Mouse (Mus musculus) forebrain, embryonic 11.5 days (tissue): ENCODE data around the gene Adora2a. TPM values are rescaled to one million over a fixed set of nuclear protein-coding genes. Genes with fewer than 3 reads are reported as not detected.
"Not testable (repeated sequence)": the region's sequence is repeated elsewhere in the genome, so short reads cannot be mapped to it uniquely, and the experiment has no call there.

Experiments
- ATAC-seq: fragments of 200-750 bp; cut with Nextera tagmentation; replicated peaks from 2 replicates; pipeline ENCODE4 v1.8.0; 2017; ENCODE audit warnings: moderate TSS enrichment; ENCODE audit not compliant: low FRiP score
- DNase-seq: peaks from one replicate; pipeline ENCODE4 v3.0.0-alpha.2; 2017; ENCODE audit warnings: low spot score
- H3K27ac ChIP-seq: fragments of 300-500 bp; sonication (generic); 2 replicates; pipeline ENCODE4 v1.5.1; 2014; ENCODE audit warnings: low read depth, low read length
- H3K27me3 ChIP-seq: fragments of 300-500 bp; sonication (generic); 2 replicates; pipeline ENCODE4 v1.6.1; 2014; ENCODE audit warnings: mild to moderate bottlenecking, low read length, mixed read lengths; ENCODE audit not compliant: control insufficient read depth, insufficient read depth
- H3K36me3 ChIP-seq: fragments of 300-500 bp; sonication (generic); 2 replicates; pipeline ENCODE4 v1.6.1; 2014; ENCODE audit warnings: mild to moderate bottlenecking, low read length, moderate library complexity, mixed read lengths; ENCODE audit not compliant: control insufficient read depth, insufficient read depth
- H3K4me1 ChIP-seq: fragments of 300-500 bp; sonication (generic); replicated peaks from 2 replicates; pipeline ENCODE4 v1.6.1; 2014; ENCODE audit warnings: low read length, mixed read lengths; ENCODE audit not compliant: control insufficient read depth, insufficient read depth
- H3K4me2 ChIP-seq: fragments of 300-500 bp; sonication (generic); 2 replicates; pipeline ENCODE4 v1.6.1; 2014; ENCODE audit warnings: low read depth, mild to moderate bottlenecking, low read length, moderate library complexity, mixed read lengths; ENCODE audit not compliant: severe bottlenecking
- H3K4me3 ChIP-seq: fragments of 300-500 bp; sonication (generic); 2 replicates; pipeline ENCODE4 v1.5.1; 2014; ENCODE audit warnings: low read depth, low read length
- H3K9ac ChIP-seq: fragments of 300-500 bp; sonication (generic); 2 replicates; pipeline ENCODE4 v1.6.1; 2014; ENCODE audit warnings: low read length
- H3K9me3 ChIP-seq: fragments of 300-500 bp; sonication (generic); 2 replicates; pipeline ENCODE4 v1.6.1; 2016; ENCODE audit warnings: low read length, mixed read lengths; ENCODE audit not compliant: control insufficient read depth
- WGBS: fragments of 180-500 bp; shearing (Covaris S2); extraction: QIAGEN DNeasy Blood & Tissue Kit; methylation state at CpG from one replicate; pipeline ENCODE4 v1.1.7; 2014; 5-methylcytosine and 5-hydroxymethylcytosine counted together
- polyA plus RNA-seq: library from polyadenylated mRNA; unstranded; fragments of >200 nt; fragmentation: Nextera tagmentation; extraction: Ambion mirVana; gene quantifications from 2 replicates; pipeline ENCODE4 v1.2.1, GENCODE M21; 2014

Adora2a gene
- polyA plus RNA-seq, 1 experiment from 2014 or later: 2.5 TPM

GRCm38 (mm10) chr10:75365231-75365633 is 48.6 kb downstream of the Adora2a start:
- DNase-seq: no peak
- Histone ChIP-seq H3K27me3 (no peaks in the 10 kb centered on the region), H3K9me3 (no peaks in the 10 kb centered on the region), H3K9ac (no peak overlapping the region), H3K4me2 (no peak overlapping the region), H3K4me3 (no peak overlapping the region), H3K36me3 (no peaks in the 10 kb centered on the region), H3K27ac (no peak overlapping the region), H3K4me1 (no peaks in the 10 kb centered on the region)
- ATAC-seq: 0 out of 2 replicates have a peak, but pooled peaks have one; percentile 28
- 57% methylated on average over 6 of the region's 6 CpGs for WGBS

- H3K4me1 ChIP-seq, H3K36me3 ChIP-seq, H3K4me2 ChIP-seq, DNase-seq, H3K9ac ChIP-seq, H3K9me3 ChIP-seq, H3K27ac ChIP-seq, H3K27me3 ChIP-seq, H3K4me3 ChIP-seq, ATAC-seq: not testable (repeated sequence)
- WGBS: 88% methylated on average over 12 of the region's 19 CpGs
Measured at GRCm38 (mm10) chr10:75373655-75374351, 57.1 kb downstream of the Adora2a start.

- ATAC-seq (no peak), DNase-seq (no peak)
- Histone ChIP-seq H3K4me3 (no peak overlapping the region), H3K4me1 (no peaks in the 10 kb centered on the region), H3K9me3 (no peaks in the 10 kb centered on the region), H3K4me2 (no peak overlapping the region), H3K27me3 (no peaks in the 10 kb centered on the region), H3K27ac (no peak overlapping the region), H3K36me3 (no peaks in the 10 kb centered on the region), H3K9ac (no peak overlapping the region)
- 92% methylated on average over 10 of the region's 10 CpGs for WGBS
Measured at GRCm38 (mm10) chr10:75378688-75379087, 62.0 kb downstream of the Adora2a start.

Other genes with a start within 250 kb of the Adora2a start
- 29.0 and 29.4 TPM in 2 replicates for gene Specc1l, start 104.8 kb upstream of the Adora2a start, polyA plus RNA-seq
- 0.59 TPM in 1 of 2 replicates, not detected in the other for gene Upb1, start 84.2 kb downstream of the Adora2a start, polyA plus RNA-seq
- 261 and 263 TPM in 2 replicates for gene Snrpd3, start 200.7 kb downstream of the Adora2a start, polyA plus RNA-seq
- gene Gucd1, start 201.1 kb downstream of the Adora2a start, polyA plus RNA-seq: 30.0 and 35.4 TPM in 2 replicates
- 2.3 and 3.5 TPM in 2 replicates for gene Lrrc75b, start 243.5 kb downstream of the Adora2a start, polyA plus RNA-seq
- 2.3 and 3.4 TPM in 2 replicates for gene Ggt1, start 244.7 kb downstream of the Adora2a start, polyA plus RNA-seq